Mouse (Mus musculus): ENCODE data around the gene Gstt2.

Gstt2 gene

DNA sequence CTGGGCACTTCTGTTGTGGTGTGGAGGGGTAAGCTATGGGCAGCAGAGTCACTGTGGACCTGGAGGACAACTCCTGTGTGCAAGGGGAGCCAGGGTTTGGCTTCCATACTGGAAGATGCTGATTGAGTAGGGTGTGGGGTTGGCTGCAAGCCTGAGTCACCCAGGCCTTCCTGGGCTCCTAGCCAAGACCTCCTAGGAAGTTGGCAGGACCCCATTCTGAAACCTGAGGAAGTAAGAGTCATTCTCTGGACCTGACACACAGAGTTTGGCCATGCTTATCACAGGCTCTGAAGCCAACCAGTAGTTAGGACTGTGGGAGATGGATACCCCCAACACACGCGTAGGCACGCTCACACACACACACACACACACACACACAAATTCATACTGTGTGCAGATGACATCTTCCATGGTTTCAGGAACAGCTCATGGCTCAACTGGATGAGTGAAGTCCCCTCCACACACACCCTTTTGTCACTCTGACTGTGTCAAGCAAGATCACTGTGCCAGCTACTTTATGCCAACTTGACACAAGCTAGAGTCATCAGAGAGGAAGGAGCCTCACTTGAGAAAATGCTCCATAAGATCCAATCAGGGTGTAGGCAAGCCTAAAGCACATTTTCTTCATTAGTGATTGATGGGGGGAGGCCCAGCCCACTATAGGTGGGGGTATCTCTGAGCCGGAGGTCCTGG is 9.4 kb downstream of the Gstt2 start:
- no peak for DNase-seq (ENCODE audit: low spot score)

DNA sequence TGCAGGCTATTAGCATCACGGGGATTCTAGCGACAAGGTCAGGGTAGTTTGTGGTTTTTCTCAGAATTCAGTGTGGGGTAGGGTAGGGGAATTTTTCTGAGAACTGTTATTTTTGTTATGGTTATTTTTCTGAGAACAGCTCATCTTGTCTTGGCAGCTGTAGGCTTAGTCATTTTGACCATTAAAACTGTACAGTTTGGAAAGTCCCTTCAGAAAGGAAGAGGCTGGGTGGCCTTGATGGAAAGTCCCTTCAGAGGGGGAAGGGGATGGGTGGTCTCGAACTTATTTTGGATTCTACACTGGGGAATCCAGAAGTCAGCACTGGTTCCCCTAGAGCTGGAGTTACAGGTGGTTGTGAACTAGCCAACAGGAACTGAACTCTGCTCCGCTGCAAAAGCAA is 12.7 kb downstream of the Gstt2 start:
- no peak for DNase-seq (ENCODE audit: low spot score)

DNA sequence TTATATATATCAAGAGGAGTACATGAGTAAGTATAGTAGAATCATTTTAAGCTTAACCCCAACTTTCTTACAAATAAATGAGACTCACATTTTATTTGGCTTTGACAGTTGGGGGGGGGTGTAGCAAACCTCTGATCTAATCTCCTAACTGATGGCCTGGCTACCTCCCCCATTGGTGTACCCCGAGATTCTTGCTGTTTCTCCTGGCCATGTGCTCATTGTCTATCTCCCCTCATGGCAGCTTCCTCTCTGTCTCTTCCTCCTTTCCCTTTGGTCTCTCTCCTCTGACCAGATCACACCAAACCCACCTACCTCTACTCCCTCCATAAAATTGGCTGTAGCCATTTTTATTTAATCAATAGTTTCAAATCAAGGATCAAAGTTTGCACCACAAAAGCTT is 13.4 kb downstream of the Gstt2 start:
- no peak for DNase-seq (ENCODE audit: low spot score)

DNA sequence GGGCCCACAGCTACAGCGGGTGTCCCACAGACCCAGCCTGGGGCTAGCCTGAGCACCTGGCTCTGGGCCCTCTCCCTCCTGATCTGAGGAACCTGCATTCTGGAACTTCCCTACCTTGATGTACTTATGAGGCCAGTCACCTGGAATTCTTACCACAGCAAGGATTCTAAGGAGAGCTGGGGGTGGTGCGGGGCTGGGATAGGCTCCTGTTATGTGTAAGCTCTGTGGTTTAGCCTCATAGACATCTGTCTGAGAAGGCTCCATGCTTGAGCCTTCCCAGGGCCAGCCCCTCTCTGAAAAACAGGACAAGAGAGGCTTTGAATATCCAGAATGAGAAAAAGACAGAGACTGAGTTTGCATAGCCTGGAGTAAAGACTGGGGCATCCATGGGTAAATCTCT is 14.8 kb downstream of the Gstt2 start, which contains the start of gene Gstt4:
Gene Gstt4 (minus strand): TSS at position 101 of the 400 bp plus-strand sequence.
- no peak for DNase-seq (ENCODE audit: low spot score)

DNA sequence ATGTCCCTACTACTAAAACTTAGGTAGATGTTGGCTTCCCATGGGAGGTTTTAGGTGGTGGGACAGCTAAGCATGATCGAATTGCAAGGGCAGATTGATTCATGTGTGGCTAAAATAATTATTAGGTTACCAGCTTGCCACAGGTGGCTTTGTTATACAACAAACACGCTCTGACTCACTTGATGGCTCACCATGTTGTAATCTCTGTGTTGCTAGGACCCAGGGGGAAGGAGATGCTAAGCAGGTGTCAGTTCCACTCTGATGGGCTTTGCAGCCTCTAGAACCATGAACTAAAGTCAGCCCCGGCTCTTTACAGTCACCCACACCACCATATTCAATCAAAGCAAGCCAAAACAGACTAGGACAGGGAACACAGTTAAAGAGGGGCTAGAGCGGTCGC is 17.3 kb downstream of the Gstt2 start:
- DNase-seq (ENCODE audit: low spot score): no peak

DNA sequence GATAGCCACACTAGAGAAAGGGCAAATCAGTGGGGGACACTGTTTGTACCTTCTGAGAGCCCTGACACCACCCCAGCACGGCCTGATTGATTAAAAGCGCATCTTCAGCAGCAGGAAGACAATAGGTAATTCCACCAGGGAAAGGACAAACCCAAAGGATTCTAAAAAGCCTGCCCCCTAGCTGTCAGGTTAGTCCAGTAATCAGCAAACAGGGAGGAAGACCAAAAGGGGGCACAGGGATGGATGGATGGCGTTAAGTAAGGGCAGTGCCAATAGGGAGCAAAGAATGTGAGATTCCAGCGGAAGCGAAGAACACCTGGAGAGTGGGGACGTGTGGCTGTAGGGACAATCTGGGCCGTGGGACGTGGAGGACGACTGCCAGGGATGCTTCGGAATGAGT is 18.6 kb downstream of the Gstt2 start:
- no peak for DNase-seq (ENCODE audit: low spot score)

DNA sequence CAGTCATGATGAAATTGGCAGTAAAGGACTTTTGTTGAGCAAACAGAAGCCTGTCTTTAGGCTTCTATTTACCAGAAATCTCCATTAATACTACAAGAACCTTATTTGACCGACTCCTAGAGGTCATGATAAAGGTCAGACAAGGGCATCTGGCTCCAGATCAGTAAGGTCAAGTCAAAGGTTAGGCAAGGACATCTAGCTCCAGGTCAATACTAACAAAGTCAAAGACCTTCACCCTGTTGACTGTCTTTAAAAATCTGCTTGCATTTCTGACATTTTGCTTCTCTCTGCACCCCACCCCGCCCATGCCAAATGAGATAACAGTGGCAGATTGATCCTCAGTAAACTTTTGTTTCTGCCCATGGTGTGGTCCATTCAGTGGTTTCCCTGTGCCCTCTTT is 33.0 kb downstream of the Gstt2 start:
- no peak for DNase-seq (ENCODE audit: low spot score)

DNA sequence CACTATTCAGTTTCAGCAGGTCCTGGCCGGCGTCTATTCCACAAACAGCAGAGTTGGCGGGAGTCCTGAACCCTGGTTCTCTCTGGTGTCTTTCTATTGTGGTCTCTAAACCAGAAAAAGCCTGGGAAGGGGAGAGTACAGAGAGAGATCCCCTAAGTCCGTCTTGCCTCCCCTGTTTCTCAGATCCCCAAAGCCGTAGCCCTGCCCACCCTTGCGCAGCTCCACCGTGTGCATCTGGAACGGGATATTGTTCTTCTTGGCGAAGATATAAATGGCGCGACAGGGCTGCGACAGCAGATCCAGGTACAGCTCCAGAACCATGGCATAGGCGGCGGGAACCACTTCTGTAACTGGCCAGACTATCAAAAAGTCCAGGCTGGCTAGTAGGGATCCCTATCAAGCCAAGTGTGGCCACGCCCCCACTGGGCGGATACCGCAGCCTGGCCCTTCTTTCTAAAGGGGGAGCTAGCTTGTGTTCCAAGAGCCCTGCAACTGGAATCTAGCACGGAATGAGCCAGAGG is 39.0 kb downstream of the Gstt2 start, which contains the start of gene Gstt1:
Gene Gstt1 (minus strand): TSS at position 409 of the 521 bp plus-strand sequence.
- no peak for DNase-seq (ENCODE audit: low spot score)

DNA sequence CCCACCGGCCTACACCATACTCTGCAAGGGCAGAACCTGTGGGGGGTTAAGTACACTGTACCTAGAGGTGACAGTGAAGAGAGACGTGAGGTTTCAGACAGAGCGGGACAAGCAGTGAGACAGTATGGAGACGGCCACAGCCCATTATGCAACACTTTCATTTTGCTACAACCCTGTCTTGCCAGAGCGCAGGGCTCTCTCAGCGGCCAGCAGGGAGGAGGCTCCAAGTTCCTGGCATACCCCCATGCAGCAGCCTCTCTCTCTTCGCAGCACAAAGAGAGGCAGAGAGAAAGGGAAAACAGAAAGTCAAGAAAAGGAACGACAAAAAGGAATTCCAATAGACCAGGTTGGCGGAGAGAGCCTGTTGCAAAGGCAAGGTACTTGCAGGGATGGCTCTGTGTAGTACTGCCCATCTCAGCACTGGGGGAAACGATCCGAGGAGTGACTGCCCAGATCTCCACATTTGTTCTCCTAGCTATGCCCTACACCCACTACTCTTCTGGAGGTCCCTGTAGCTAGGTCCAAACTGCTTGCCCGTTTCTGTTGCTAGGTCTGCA is 39.5 kb downstream of the Gstt2 start:
- no peak for DNase-seq (ENCODE audit: low spot score)

DNA sequence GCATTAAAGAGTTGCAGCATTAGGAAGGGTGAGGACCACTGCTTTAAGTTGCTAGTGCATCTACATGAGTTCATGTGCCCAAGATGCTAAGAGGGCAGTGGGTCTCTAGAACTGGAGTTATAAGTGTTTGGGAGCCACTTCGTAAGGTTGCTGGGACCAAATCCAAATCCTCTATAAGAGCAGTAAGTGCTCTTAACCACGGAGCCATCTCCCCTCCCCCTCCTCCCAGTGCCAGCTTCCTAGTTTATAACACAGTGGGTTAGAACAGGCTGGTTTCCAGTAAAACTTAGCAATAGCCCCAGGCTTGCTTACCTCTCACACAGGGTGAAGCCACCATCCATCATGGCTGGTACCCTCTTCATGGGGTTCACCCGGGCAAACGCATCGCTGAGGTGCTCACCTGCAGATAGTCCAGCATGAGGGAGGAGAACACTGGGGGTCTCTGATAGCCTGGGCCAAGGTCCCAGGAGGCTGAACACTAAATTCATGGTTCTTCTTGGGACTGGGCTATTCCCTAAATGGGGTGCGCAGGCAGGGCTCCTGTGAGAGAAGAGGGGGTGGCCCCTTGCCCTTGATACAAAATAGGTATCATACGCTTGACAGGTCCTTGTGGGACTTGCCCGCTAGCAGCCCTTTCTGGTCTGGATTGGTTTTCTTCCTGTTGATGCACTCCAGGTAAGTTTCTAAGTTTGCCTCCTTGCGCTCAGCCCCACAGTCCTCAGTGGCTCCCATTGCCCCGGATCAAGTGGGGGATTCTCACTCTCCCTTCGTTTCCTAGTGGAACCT is 40.3 kb downstream of the Gstt2 start:
- DNase-seq (ENCODE audit: low spot score): no peak

DNA sequence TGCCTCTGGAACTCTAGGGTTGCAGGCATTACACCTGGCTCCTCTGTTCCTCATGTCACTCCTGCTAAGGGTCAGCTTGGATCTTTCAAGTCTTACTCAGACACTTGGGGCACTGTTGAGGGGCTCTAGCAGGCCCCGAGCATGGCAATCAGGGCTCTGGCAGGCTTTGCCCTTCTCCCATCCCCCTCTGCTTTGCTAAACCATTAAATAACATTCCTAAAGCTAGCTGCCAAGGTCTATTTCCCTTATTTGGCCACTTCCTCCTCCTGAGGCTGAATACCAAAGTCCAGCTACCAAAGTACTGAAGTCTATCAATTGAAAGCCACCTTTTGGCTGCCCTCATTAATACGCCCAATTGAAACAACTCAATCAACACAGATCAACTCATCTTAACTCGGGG is 42.3 kb downstream of the Gstt2 start:
- no peak for DNase-seq (ENCODE audit: low spot score)

DNA sequence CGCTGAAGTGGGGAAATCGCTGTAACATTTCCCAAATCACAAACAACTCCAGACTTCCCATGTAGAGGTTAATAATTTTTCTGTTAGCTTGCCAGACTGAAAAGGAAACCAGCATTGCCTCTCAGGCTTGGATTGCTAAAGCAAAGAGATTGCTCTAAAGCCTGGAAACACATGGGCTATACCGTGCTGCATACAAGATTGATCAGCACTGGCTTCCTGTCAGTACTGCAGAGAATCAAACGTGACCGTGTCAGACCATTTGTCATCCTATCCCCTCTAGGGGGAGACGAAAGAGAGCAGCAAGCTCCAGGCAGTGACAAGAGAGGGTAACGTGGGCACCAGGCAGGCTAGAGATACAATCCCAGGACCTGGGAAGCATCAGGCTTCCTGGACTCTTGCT is 46.5 kb downstream of the Gstt2 start:
- DNase-seq (ENCODE audit: low spot score): no peak

DNA sequence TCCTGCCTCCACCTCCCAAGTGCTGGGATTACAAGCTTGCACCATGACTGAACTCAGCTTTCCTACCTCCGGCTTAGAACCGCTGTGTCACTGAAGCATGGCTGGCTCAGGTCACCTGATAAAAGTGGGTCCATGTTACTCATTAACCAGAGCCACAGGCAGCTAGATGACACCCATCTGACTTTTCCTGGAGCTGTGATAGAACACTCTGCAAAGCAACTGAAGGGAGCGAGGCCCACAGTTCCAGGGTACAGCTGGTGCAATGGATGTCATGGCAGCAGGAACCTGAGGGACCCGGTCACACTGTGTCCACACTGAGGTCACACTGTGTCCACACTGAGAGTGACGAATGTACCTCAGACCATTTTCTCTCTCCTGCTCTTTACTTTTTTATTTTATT is 47.4 kb downstream of the Gstt2 start:
- no peak for DNase-seq (ENCODE audit: low spot score)

DNA sequence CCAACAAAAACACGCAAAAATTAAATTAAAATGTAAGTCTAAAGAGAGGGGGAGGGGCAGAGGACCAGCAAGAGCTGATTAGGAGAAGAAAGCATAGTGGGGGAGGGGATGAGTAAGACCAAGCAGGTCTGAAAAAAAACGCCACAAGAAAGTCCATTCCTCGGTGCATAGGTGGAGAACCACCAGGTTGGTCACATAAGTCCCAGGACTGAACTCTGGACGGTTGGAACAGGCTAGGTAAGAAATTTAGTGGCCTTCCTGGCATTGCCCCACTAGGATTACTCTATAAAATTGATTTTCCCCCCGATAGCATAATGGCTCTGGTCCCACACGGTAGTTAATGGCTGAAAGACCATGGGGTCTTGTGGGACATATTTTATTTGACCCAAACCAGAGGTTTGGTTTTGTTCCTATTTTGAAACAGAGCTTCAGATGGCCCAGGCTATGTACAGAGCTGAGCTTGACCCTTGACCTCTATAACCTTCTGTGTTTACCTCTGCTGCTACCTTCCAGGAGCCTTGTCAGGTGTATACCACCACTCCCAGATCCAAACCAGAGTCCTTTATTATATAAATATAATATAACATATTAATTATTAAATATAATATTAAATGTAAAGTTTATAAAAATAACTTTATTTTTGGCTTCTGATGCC is 48.0 kb downstream of the Gstt2 start:
- DNase-seq (ENCODE audit: low spot score): no peak

DNA sequence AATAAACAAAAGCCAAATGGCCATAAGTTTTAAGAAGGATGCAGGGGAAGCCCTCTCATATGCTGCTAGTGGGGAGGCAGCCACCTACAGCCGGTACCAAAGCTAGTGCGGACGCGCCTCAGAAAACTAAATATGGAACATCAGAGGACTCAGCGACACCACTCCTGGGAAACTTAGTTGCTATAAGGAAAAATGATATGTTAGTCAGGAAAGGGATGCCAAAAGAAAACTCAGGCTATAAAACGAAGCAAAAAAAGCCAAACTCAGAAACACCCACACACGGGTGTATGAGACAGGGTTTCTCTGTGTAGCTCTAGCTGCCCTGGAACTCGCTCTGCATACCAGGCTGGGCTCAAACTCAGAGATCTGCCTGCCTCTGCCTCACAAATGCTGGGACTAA is 48.9 kb downstream of the Gstt2 start:
- no peak for DNase-seq (ENCODE audit: low spot score)

DNA sequence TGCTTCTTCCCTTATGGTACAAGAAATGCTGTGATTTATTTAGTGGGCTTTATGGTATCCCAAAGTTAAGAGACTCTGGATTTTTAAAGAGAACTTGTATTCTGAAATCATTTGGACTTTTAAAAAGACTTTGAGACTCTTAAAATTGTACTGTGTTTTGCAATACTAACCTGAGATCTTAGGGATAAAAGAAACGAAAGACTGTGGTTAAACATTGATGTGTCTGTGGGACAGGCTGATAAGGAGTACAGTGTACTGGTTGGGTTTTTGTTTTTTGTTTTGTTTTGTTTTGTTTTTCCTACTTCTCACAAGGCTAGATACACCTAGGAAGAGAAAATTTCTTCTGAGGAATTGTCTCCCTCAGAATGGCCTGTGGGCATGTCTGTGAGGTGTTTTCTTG is 51.8 kb downstream of the Gstt2 start:
- DNase-seq (ENCODE audit: low spot score): no peak

All from urinary bladder, postnatal 10 days (tissue).